Mouse (Mus musculus) ZHBTc4 (cell line): Measurements from ENCODE around the gene Tppp3.
A peak's percentile ranks its signal among the peaks of the same experiment; 100 is the strongest.

Source experiments
- DNase-seq: peaks from one replicate; pipeline ENCODE4 v3.0.0-alpha.2; 2011; ENCODE audit warnings: low read depth, low spot score

The Tppp3 gene

DNA sequence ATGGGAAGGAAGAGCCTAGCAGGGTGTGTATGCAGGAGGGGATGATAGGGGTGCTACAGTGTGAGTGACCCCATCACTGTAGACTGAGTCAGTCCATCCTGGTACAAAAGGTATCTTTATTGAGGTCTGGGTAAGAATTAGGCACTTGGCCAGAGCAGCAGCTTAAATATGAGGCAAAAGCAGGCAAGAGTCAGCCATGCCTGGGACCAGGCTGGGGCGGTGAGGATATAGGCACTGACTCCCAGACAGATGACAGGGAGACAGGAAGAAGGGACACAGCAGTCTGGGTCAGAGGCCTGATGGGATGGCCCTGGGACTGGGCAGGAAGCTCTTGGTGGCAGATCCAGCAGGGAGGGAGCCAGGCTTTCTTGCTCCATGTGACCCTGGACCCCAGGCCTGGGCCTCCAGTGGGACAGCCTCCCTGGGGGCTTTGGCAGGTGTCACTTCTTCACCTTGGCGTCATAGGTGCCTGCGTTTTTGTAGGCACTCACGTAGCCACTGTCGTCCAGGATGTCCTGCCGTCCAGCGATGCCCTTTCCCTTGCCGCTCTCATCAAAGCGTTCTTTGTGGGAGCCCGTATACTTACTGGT lies 3.8 kb downstream of the Tppp3 start:
- no peak for DNase-seq

DNA sequence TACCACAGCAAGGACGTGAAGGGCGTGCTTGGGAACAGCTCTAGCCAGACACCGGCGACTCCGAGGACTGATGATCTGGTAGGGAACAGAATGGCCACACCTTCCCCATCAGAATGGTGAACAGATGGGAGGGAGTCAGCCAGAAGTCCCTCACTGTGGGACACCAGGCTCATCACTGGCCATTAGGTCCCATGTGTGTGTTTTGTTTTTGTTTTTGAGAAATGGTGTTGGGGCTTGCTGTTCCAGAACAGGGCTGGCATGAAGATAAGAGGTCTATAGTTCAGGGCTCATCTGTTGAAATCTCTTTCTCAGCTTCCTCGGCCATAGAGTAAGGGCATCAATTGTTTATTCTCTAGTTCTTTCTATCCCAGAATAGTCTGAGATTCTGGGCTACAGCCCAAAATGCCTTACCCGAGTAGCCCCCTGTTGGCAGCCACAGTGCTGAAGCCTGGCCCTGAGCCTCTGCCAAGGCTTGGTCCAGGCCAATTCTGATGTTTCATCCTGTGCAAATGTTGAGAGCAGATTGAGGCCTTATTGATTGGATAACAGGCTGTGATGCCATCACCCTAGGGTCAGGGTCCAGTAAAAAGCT lies 4.5 kb downstream of the Tppp3 start:
- DNase-seq, result no peak

- no peak for DNase-seq
Measured at GRCm38 (mm10) chr8:105466246-105466645, 5.1 kb downstream of the Tppp3 start.

DNA sequence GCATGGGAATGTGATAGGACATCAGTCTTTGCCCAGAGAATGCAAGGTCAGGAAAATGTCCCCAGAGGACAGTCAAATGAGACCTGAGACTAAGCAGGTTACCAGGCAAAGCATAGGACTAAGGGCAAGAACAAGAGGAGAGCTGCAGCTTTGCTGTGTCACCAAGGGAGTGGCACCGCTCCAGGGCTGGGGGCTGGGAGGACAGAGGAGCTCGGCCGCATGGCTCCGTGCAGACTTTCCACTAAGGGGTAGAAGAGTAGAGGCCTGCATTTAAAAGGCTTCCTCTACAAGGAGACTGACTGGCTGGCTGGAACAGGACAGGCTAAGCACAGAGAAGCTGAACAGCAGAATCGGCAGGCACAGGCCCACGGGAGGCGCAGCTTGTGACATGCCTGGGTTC lies 6.7 kb downstream of the Tppp3 start:
- no peak for DNase-seq

DNA sequence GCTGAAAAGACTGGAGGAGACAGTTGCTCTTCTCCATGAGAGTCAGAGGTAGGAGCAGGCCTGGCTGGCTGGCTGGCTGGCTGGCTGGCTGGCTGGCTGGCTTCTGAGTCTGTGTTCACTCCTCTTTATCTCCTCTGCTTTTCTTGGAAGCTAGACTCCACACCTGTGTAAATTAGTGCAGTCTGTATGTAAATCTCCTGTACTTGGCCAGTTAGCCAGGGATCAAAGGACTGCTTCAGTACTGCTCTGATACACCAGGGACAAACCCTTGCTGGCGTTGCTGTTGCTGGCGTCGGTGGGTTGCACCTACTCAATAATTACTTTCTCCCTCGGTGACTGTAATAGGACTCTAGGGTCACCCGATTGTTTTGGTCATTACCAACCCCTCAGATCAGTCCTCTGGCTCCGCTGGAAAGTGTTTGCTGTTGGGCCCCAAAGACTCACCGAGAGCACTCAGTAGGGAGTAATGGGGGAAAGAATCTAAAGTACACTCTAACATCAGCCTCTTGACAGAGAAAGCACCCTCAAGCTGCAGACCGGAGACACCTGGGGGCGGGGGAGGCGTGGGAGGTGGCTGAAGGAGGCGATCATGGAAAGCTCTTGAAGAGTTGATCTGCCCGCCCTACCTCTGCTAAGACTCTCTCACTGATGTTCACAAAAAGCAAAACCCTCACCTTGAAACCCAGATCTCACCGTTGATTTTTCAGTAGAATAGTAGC lies 10.1 kb downstream of the Tppp3 start:
- peak; percentile 48 for DNase-seq

DNA sequence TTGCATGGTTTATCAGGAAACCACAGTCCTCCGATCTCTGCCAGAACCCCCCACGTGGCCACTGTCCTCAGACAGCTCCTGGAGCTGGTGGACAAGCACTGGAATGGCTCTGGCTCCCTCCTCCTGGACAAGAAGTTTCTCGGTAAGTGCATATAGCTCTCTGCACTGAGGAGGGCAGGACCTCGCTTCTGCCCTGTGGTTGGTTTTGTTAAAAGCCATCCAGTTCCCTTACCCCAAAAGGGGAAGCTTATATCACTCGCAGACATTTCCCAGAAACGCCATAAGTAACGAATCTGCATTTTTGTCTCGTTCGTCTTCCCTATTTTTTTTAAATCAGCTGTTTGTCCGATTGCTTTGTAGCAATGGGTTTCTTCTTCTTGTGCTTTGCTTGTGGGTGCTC lies 16.1 kb downstream of the Tppp3 start:
- DNase-seq, result no peak

GRCm38 (mm10) chr8:105454088-105454487 lies 17.2 kb downstream of the Tppp3 start:
- no peak for DNase-seq

DNA sequence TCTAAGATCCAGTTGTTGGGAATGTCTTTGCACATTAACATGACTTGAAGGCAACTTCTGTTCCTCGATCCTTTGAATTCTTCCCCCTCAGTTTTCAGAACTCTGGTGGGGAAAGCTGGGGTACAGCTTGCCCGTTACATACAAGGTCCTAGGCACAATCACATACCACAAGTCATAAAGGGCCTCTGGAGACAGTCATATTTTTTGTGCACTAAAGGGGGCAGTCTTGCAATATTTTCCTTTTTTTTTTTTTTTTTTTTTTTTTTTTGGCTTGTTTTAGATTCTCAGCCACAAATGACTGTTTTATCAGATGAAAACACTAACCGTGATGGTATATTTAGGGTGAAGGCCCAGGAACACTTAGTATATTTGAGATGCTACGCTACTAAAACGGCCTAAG lies 18.0 kb downstream of the Tppp3 start:
- DNase-seq, result no peak

DNA sequence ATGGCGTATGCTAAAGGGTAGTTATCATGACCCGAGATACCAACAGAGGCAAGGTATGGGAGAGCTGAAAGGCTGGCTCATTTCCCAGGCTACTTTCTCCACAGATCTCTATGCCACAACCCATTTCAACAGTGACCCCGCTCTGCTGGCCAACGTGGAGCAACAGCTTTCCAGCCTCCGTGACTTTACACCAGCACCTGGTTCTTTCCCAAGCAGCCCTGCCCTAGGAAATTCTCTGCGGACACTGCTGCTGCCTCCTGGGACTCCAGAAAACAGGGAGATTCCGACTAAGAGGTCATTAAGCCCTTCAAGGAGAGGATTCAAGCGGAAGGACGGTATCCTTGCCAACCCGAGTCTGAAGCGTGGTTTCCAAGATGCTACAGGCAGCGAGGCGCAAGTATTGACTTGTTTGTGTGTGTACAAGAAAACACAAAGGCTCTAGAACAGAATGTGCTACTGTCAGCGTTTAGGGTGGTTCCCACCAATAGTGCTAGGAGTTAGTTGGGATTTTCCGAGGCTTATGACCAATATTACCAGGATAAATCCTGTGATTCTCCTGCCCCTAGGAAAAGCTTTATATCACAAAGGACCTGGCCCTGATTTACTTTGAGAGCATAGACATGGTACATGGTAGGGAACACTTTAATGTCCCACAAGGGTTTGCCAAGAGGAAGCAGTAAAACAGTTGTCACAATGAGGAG lies 19.3 kb downstream of the Tppp3 start:
- DNase-seq, result no peak

GRCm38 (mm10) chr8:105450977-105451376 lies 20.3 kb downstream of the Tppp3 start:
- DNase-seq, result no peak

DNA sequence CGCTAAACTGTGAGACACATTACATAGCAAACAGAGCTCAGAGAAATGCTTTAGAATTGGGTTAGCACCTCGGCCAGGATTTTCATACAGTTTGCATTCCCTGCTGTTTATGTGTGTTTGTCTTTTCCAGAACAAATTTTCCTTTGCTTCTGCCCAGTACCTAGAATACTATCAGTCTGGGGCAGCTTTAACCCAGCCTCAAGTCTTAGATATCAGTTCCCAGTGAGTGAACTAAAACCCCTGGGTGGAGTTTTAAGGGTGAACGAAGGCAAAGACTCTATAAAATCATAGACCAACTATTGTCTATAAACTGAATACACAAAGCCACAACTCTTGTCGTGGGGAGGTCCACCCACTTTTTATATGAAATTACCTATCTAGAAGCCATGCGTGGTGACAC lies 22.7 kb downstream of the Tppp3 start:
- DNase-seq, result no peak

DNA sequence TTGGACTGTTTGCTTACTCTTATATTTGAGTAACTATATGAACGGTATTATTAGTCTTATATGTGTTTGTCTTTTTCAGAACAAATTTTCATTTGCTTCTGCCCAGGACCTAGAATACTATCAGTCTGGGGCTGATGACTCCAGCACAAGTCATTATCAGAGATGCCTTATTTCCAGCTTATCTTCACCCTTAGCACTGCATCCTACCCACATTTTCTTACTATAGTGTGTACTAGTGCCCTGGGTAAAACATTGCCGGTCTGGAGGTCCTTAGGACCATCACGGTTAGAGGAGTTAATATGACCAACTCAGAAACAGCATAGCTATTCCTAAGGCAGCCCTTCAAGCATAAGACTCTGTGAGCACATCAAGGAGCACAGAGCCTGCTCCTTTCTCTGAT lies 23.1 kb downstream of the Tppp3 start:
- no peak for DNase-seq

GRCm38 (mm10) chr8:105446127-105446552 lies 25.2 kb downstream of the Tppp3 start:
- no peak for DNase-seq

GRCm38 (mm10) chr8:105445296-105446126 lies 25.8 kb downstream of the Tppp3 start:
- no peak for DNase-seq

- DNase-seq, result no peak
Measured at GRCm38 (mm10) chr8:105442661-105443060, 28.7 kb downstream of the Tppp3 start.

DNA sequence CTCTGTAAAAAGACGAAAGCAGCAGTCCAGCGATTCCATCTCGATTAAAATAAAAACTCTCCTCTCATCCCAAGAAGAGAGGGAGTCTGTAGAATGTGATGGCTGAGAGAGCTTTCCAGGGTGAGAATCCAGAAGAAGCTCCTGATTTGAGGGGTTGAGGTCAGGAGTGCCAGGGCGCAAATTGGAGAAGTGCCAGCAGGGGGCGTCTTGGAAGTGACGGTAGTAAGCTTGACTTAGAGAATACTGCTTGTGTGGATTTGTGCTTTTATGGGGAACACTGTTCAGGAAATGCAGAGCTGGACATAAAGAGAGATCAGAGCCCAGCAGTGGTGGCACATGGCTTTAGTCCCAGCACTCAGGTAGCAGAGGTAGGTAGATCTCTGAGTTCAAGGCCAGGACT lies 29.9 kb downstream of the Tppp3 start:
- peak; percentile 85 for DNase-seq

- peak; percentile 90 for DNase-seq
Measured at GRCm38 (mm10) chr8:105438865-105439264, 32.5 kb downstream of the Tppp3 start.

DNA sequence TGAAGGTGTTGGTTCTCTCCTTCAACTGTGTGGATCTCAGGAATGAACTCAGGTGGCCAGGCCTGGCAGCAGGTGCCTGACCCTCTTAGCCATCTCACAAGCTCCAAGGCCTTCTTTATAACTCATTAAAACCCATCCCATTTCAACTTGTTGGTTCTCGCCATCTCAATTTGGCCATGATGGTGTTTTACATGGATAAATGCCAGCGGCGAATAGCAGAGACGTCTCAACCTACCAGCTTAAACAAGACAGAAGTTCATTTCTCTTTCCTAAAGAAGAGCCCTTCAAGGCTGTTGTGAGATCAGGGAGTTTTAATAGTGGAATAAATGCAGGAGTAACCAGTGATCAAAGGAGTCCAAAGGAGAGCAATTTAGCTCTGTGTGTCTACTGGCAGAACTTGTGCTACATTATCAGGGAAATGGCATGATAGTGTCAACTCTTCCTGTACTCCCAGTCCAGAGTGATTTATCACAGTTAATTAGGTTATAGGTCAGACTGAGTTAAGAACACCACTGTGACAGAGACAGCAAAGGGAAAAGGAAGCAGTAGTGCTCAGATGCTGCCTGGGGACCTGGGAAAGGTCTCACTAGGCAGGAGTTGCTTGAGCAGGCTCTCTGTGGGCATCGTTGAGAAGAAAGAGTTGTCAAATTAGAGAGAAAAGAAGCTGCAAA lies 34.1 kb downstream of the Tppp3 start:
- DNase-seq, result no peak

GRCm38 (mm10) chr8:105436218-105436617 lies 35.1 kb downstream of the Tppp3 start:
- no peak for DNase-seq

- no peak for DNase-seq
Measured at GRCm38 (mm10) chr8:105434136-105434535, 37.2 kb downstream of the Tppp3 start.

- DNase-seq, result peak; percentile 43
Measured at GRCm38 (mm10) chr8:105433511-105433910, 37.8 kb downstream of the Tppp3 start.
